Mouse (Mus musculus) megakaryocyte, embryonic 14.5 days (primary cell): Measurements from ENCODE around the gene Glo1. TPM values are rescaled to one million over a fixed set of nuclear protein-coding genes. Genes with fewer than 3 reads are reported as not detected.
"Not testable (repeated sequence)": the region's sequence is repeated elsewhere in the genome, so short reads cannot be mapped to it uniquely, and the experiment has no call there.

Experiments
- H3K27me3 ChIP-seq: replicated peaks from 2 replicates; pipeline ENCODE3; 2012; ENCODE audit warnings: inconsistent platforms
- H3K36me3 ChIP-seq: replicated peaks from 2 replicates; pipeline ENCODE3; 2012; ENCODE audit warnings: low read length, inconsistent platforms, mixed read lengths
- H3K4me1 ChIP-seq: 2 replicates; pipeline ENCODE4 v1.6.1; 2012; ENCODE audit warnings: inconsistent platforms
- H3K4me3 ChIP-seq: replicated peaks from 2 replicates; pipeline ENCODE3; 2012; ENCODE audit warnings: moderate library complexity, mild to moderate bottlenecking, inconsistent platforms
- H3K9me3 ChIP-seq: 2 replicates; pipeline ENCODE4 v1.6.1; 2012; ENCODE audit warnings: inconsistent platforms
- FLI1 ChIP-seq: IDR thresholded peaks from 2 replicates; pipeline ENCODE4 v1.6.1; 2012; ENCODE audit warnings: low read length, inconsistent platforms, mixed read lengths
- GATA1 ChIP-seq: IDR thresholded peaks from 3 replicates; pipeline ENCODE4 v1.6.1; 2012; ENCODE audit warnings: mixed read lengths, low read length, inconsistent platforms, borderline replicate concordance
- polyA plus RNA-seq: library from polyadenylated mRNA; stranded (reverse); fragments of >175 nt; gene quantifications from 2 replicates; pipeline ENCODE4 v1.2.3, GENCODE M21; 2012; ENCODE audit warnings: low replicate concordance; ENCODE audit not compliant: insufficient read depth

Gene Glo1
- polyA plus RNA-seq, 1 experiment, result 21.7 TPM

- no peaks in the 10 kb centered on the region for H3K4me1 ChIP-seq
- H3K9me3 ChIP-seq, result peaks cover 68% of the 10 kb centered on the region
- no peak for TF ChIP-seq GATA1
- no peak for TF ChIP-seq FLI1
- no peaks in the 10 kb centered on the region for H3K36me3 ChIP-seq
- H3K4me3 ChIP-seq, result no peak overlapping the region
- H3K27me3 ChIP-seq, result peaks cover 2% of the 10 kb centered on the region
Measured at GRCm38 (mm10) chr17:30648770-30649169, 22.1 kb upstream of the Glo1 start.

GRCm38 (mm10) chr17:30640896-30641295 lies 14.2 kb upstream of the Glo1 start:
- Histone ChIP-seq H3K4me1 (peaks cover 3% of the 10 kb centered on the region; the same call in 1 of the 2 replicates), H3K36me3 (no peaks in the 10 kb centered on the region)
- no peak for TF ChIP-seq GATA1
- no peak for TF ChIP-seq FLI1

GRCm38 (mm10) chr17:30638996-30639395 lies 12.3 kb upstream of the Glo1 start:
- no peak overlapping the region for H3K4me3 ChIP-seq
- peaks cover 17% of the 10 kb centered on the region for H3K27me3 ChIP-seq
- H3K4me1 ChIP-seq, result peaks cover 3% of the 10 kb centered on the region; the same call in 1 of the 2 replicates
- H3K9me3 ChIP-seq, result peaks cover 28% of the 10 kb centered on the region
- H3K36me3 ChIP-seq, result no peaks in the 10 kb centered on the region
- TF ChIP-seq FLI1, result no peak
- TF ChIP-seq GATA1, result no peak

More at GRCm38 (mm10) chr17:30640896-30641295, 14.2 kb upstream of the Glo1 start:
- Histone ChIP-seq H3K27me3 (peaks cover 15% of the 10 kb centered on the region), H3K9me3 (peaks cover 34% of the 10 kb centered on the region), H3K4me3 (no peak overlapping the region)

- peaks cover 19% of the 10 kb centered on the region for H3K27me3 ChIP-seq
- no peak overlapping the region for H3K4me3 ChIP-seq
- peaks cover 30% of the 10 kb centered on the region for H3K9me3 ChIP-seq
- TF ChIP-seq GATA1, result no peak
- H3K4me1 ChIP-seq, result peaks cover 3% of the 10 kb centered on the region; the same call in 1 of the 2 replicates
- no peaks in the 10 kb centered on the region for H3K36me3 ChIP-seq
Measured at GRCm38 (mm10) chr17:30637714-30638113, 11.0 kb upstream of the Glo1 start.

GRCm38 (mm10) chr17:30635367-30635766 lies 8.7 kb upstream of the Glo1 start:
- no peak; the same call in 1 of the 2 replicates for TF ChIP-seq FLI1
- TF ChIP-seq GATA1, result no peak
- Histone ChIP-seq H3K9me3 (peaks cover 24% of the 10 kb centered on the region), H3K4me3 (no peak overlapping the region), H3K27me3 (peaks cover 18% of the 10 kb centered on the region), H3K4me1 (peaks cover 3% of the 10 kb centered on the region; the same call in 1 of the 2 replicates), H3K36me3 (no peaks in the 10 kb centered on the region)

- not testable (repeated sequence) for H3K36me3 ChIP-seq, H3K4me1 ChIP-seq, H3K27me3 ChIP-seq, H3K4me3 ChIP-seq
- H3K9me3 ChIP-seq, result peaks cover 20% of the 10 kb centered on the region
Measured at GRCm38 (mm10) chr17:30624132-30624531, 2.5 kb downstream of the Glo1 start, which contains the start of gene Dnah8. Gene Dnah8, plus strand, starts transcription at chr17:30624354.

- Histone ChIP-seq H3K4me1 (no peaks in the 10 kb centered on the region; the same call in 1 of the 2 replicates), H3K4me3 (no peak overlapping the region), H3K9me3 (peaks cover 14% of the 10 kb centered on the region), H3K36me3 (no peaks in the 10 kb centered on the region), H3K27me3 (peaks cover 2% of the 10 kb centered on the region)
- no peak for TF ChIP-seq GATA1
- TF ChIP-seq FLI1, result no peak
Measured at GRCm38 (mm10) chr17:30623200-30623599, 3.5 kb downstream of the Glo1 start.

GRCm38 (mm10) chr17:30621450-30621849 lies 5.2 kb downstream of the Glo1 start:
- Histone ChIP-seq H3K36me3 (no peaks in the 10 kb centered on the region), H3K27me3 (peaks cover 2% of the 10 kb centered on the region)
- TF ChIP-seq GATA1 (no peak), FLI1 (no peak)

GRCm38 (mm10) chr17:30620548-30620947 lies 6.1 kb downstream of the Glo1 start:
- Histone ChIP-seq H3K9me3 (peaks cover 14% of the 10 kb centered on the region), H3K36me3 (no peaks in the 10 kb centered on the region), H3K4me1 (no peaks in the 10 kb centered on the region; the same call in 1 of the 2 replicates), H3K27me3 (peaks cover 2% of the 10 kb centered on the region), H3K4me3 (no peak overlapping the region)
- TF ChIP-seq FLI1 (no peak), GATA1 (no peak)

More at GRCm38 (mm10) chr17:30621450-30621849, 5.2 kb downstream of the Glo1 start:
- Histone ChIP-seq H3K4me3 (no peak overlapping the region), H3K4me1 (no peaks in the 10 kb centered on the region; the same call in 1 of the 2 replicates), H3K9me3 (peaks cover 14% of the 10 kb centered on the region)

GRCm38 (mm10) chr17:30619153-30619552 lies 7.5 kb downstream of the Glo1 start:
- Histone ChIP-seq H3K9me3 (peaks cover 14% of the 10 kb centered on the region), H3K27me3 (peaks cover 2% of the 10 kb centered on the region), H3K36me3 (no peaks in the 10 kb centered on the region), H3K4me3 (no peak overlapping the region), H3K4me1 (no peaks in the 10 kb centered on the region; the same call in 1 of the 2 replicates)
- TF ChIP-seq GATA1 (no peak), FLI1 (no peak)

GRCm38 (mm10) chr17:30618136-30618891 lies 8.4 kb downstream of the Glo1 start:
- peaks cover 2% of the 10 kb centered on the region for H3K27me3 ChIP-seq
- H3K4me3 ChIP-seq, result no peak overlapping the region
- peaks cover 14% of the 10 kb centered on the region for H3K9me3 ChIP-seq
- no peaks in the 10 kb centered on the region for H3K36me3 ChIP-seq
- no peak for TF ChIP-seq GATA1
- TF ChIP-seq FLI1, result no peak
- peaks cover under 1% of the 10 kb centered on the region; the same call in 1 of the 2 replicates for H3K4me1 ChIP-seq
